Mouse (Mus musculus): ENCODE data around the gene Ifi206.
"Not testable (repeated sequence)": the region's sequence is repeated elsewhere in the genome, so short reads cannot be mapped to it uniquely, and the experiment has no call there.

Gene Ifi206

DNA sequence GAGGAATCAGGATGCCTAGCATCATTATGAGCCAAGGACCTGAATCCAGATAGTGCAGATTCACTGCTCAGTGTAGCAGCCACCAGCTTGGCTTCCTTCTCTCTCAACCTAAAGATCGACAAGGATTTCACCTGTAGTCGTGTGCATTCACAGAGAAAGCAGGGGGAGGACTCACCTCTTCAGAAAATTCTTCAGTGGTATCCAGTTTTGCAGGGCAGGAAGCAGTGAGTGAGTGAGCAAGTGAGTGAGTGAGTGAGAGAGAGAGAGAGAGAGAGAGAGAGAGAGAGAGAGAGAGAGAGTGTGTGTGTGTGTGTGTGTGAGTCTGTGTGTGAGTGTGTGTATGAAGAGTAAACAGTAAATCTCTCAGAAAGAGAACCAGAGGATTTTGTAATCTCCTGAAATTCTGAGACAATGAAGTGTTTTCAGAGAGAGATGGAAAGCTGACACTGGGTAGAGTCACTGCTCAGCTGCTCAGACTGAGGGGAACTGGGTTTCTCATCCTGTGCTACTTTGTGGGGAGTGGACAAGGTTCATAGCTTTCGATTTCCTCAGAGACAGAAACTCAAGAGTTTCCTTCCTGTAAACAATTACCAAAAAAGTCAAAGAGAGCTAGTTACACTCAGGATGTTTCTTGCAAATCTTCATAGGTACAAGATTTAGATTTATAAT lies at the start of gene Ifi206:
Gene Ifi206 (minus strand): TSS at position 230 of the 669 bp plus-strand sequence.
- DNase-seq: peak; percentile 36

DNA sequence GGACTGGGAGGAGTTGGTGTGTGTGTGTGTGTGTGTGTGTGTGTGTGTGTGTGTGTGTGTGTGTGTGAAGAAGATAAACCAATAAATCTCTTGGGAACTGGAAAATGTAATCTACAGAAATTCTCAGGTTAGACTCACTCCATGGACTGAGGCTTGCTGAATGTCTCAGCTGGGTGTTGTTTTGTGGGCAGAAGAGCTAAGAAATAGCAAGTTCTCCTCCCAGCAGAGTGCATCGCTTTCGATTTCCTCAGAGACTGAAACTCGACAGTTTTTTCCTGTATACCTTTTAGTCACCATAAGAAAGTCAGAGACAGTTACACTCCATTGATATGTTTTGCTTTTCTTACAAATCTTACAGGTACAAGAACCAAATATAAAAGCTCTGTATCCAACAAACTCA lies 45.0 kb upstream of the Ifi206 start, which contains the start of gene Ifi214:
Gene Ifi214 (minus strand): TSS at position 167 of the 400 bp plus-strand sequence.
- DNase-seq: not testable (repeated sequence)

DNA sequence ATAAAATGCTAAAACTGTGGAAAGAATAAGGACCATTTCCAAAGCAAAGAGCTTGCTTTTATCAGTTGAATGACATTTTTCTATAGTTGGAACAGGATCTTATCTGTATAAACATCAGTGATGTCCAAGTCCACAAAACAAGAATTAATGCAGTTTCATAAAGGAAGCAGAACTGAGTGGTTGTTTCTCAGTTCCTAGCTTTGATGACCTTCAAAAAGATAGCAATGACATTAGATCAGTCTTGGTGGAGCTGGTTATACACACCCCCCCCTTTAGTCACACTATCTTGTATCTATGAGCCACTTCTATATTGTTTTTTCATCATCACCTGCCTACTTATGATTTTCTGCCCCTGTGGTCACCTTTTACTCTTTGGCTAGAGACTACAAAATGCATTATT lies 30.6 kb upstream of the Ifi206 start:
- DNase-seq: no peak

DNA sequence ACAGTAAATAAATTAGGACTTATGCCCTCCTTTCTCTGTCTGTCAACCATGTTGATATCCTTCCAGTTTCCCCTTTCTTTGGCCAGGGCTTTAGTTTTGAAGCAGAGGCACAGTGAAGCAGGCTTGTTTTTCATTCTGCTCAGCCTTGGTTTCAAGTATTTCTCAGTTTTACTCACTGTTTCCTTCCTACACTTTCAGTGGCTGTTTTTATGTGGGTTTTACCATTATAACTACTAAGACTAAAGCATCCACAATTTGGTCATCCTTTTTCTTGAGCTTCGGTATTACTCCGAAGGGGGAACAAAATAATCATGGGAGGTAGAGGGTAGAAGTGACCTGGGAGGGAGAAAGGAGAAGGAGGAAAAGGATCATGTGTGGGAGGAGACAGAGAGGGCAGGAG lies 19.8 kb upstream of the Ifi206 start:
- not testable (repeated sequence) for DNase-seq

DNA sequence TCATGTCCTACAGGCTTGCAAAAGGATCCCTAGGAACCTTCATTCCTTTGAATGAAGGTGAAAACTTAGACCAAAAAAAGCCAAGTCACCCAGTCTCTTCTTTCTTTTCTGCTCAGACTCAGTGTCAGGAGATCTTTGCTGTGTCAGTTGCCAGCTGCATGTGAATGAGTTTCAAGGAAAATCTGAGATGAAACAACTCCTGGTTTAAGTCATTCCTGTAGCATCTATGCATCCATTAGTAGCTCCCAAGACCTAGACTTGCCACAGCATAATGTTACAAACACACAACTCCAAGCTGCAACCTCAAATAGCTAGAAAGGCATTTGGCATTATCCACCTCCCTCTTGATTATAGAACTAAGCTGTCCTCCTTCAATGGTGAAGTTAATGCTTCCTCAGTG lies 642 bp upstream of the Ifi206 start:
- DNase-seq: not testable (repeated sequence)

DNA sequence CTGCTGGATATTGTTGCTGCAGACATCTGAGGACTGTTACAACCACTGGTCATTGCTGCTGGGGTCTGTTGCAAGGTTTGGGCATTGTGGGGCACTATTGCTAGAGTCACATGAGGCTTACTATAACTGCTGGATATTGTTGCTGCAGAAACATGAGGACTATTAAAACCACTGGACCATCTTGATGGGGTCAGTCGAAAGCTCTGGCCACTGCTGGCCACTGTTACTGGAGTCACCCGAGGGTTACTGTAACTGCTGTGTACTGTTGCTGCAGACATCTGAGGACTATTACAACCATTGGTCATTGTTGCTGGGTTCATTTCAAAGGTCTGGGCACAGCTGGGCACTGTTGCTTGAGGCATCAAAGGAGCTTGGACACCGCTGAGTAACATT lies 9.7 kb downstream of the Ifi206 start:
- not testable (repeated sequence) for DNase-seq

DNA sequence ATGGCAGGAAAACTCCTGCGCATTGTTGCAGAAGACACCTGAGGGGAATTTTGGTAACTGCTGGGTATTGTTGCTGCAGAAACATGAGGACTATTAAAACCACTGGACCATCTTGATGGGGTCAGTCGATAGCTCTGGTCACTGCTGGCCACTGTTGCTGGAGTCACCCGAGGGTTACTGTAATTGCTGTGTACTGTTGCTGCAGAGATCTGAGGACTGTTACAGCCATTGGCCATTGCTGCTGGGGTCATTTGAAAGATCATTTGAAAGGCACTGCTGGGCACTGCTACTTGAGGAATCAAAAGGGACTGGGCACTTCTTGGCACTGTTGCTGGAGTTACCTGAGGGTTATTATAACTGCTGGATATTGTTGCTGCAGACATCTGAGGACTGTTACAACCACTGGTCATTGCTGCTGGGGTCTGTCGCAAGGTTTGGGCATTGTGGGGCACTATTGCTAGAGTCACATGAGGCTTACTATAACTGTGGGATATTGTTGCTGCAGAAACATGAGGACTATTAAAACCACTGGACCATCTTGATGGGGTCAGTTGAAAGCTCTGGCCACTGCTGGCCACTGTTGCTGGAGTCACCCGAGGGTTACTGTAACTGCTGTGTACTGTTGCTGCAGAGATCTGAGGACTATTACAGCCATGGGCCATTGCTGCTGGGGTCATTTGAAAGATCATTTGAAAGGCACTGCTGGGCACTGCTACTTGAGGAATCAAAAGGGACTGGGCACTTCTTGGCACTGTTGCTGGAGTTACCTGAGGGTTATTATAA lies 10.3 kb downstream of the Ifi206 start:
- not testable (repeated sequence) for DNase-seq

DNA sequence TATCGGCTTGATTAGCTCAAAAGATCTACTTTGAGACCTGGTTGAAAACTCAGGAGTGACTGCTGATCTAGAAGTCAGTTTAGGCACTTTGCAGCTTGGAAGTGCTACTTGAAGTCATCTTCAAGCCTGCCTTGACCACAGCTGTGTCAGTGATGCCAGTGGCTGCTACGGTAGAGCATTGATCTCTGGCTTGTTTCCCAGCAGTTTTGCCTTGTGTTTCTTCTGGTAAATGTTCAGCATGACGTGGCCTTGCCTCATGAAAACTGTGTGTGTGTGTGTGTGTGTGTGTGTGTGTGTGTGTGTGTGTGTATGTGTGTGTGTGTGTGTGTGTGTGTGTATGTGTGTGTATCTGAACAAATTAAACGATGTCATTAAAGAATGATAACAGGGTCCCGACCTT lies 34.1 kb downstream of the Ifi206 start:
- no peak for DNase-seq

DNA sequence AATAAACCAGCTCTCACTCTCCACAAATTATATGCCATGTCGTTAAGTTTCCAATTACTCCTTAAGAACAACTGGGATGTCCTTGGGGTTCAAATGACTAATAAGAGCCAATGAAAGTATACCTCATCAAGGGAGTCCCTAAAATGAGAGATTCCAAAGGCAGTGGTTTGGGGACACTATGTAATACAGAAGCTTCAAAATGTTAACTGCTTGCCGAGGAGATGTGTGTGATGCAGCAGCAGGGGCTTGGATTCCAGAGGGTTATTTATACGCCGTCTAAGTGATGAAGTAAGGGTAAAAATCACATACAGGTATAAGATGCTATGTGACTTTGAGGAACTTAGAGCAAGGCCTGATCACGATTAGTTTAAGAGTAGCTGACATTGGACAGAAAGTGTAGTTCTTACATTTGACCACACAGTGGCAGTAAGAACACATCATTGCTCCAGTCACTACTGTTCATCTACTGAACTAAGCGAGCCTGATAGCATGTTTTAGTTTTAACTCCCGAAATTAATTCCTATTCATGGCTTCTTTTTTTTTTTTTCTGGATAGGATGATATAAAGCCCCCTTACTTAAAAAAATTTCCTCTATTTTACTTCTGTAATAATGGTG lies 34.6 kb downstream of the Ifi206 start:
- DNase-seq: peak; percentile 40

DNA sequence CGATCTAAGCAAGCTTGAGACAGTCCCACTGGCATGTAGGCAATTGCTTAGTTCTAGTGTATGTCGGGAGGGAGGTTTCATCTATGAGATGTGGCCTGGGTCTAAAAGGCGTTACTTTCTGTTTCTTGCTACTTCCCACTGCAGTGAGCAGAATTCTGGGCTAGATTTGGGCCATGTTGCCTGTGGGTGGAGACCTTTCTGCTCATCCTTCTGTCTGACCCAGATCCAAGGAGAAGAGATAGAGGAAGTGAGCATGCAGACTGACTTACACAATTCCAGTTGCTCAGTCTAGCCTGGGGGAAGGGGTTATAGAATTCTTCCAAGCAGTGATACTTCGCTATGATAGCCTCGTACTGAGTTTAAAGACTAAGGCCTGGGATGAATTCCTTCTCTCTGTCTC lies 39.2 kb downstream of the Ifi206 start:
- DNase-seq: no peak

DNA sequence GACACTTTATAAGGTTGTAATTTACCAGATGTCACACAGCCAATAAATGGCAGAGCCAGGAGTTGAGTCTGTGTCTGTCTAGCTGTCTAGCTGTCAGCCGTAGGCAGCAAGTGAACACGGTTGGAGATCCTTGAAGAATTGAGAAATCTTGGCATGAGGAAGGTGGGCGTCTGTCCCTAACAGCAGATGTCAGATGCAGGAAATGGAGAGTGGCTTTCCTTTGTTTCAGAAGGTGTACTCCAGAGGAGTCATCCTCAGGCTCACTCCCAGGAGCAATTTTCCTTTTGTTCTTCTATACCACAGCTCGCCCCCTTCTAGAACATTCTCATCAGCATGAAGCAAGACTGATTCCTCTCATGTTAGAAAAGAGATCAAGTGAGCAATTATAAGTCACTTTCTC lies 40.2 kb downstream of the Ifi206 start:
- no peak for DNase-seq

DNA sequence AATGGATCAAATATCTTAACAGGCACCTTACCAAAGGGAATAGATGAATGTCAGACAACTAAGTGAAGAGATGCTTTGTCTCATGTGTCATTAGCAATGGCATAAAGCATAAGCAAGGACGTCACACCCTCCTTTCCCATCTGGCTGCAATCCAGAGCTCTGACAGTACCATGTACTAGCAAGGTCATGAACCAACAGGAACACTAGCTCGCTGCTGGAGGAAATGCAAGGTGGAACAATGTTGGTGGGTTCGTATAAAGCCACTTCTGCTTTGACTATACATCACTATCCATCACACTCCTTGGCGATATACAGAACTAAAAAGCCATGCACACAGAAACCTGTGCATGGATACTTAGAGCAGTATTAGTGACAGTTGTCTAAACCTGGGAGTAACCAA lies 43.8 kb downstream of the Ifi206 start:
- DNase-seq: no peak

DNA sequence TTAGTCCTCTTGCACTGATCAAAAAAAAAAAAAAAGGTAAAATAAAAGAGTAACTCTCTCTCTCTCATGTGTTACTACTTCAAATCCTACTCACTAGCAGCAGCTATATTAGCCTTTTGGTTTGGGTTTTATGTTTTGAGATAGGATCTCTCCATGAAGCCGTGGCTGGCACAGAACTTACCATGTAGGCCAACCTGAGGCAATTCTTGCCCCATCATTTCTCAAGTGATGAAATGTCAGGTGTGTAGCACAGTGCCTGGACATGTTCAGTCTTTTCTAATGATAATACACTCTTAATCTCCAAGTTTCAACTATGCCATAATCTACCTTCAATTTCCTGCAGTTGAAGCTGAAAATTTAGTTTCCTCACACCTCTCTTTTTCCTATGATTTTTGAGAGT lies 47.8 kb downstream of the Ifi206 start:
- DNase-seq: no peak

DNA sequence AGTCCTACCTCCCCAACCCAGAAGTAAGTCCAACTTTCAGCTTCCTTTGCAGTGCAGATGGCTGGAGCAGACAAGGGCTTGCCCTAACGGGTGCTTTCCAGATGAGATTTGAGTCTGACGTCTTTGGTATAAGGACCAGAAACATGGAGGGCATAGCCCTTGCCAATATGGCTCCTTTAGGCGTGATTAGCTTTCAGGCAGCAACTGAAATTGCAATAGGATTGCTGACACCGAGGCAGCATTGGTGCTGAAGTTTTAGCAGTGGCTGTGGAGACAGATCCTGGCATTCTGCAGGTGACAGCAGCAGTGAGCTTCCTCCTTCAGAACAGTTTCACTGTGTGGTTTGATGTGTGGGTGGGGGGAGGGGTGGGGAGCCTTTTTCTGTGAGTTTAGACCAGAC lies 49.6 kb downstream of the Ifi206 start:
- peak; percentile 56 for DNase-seq

DNA sequence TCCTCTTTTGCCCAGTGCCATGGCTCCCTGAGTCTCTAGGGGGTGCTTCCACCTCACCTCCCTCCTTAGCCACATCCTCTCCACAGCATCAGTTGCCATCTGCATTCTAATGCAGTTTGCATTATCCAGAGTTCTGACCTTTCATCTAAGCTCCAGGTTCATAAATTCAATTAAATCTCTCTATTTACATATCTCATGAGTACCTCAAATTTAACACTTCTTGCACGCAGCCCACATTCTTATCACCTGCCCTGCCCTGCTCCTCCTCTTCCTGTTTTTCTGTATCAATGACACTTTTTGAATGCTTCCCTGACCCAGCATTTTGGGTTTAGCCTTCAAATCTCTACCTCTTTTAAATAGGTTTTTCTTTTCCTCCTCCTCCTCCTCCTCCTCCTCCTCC lies 50.2 kb downstream of the Ifi206 start:
- DNase-seq: peak; percentile 31

DNA sequence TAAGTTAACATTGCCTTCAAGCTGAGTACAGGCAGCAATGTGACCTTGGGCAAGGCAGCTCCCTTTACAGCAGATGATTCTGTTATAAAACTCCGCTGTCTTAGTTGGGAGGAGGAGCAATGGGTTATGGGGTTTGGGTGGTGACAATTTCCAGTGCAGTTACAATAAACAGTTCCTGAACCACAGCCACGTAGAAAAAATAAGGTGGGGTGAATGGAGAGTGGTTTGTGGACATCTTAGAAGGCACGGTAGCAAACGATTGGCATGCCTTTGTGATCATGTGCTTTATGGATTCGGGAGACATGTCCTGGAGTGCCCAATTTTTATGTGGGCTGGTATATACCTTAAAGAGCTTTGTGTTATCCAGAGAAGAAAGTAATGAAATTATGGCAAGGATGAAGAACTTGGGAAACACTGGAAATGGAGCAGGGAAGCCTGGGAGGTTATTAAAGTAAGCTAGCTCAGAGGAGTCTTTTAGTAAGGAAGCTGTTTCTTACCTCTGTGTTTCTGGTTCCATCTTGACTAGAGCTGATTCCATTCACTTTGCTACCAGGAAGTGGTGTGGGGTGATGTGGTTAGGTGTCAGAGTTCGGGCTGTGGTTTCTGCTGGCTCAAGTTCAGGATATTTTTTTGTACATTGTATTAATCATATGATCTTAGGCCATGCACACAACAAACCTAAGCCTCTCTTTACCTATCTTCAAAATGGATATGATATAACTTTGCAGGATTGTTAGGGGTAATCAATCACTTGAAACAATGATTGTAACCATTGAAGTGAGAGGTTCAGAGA lies 53.5 kb downstream of the Ifi206 start:
- peak; percentile 35 for DNase-seq

DNA sequence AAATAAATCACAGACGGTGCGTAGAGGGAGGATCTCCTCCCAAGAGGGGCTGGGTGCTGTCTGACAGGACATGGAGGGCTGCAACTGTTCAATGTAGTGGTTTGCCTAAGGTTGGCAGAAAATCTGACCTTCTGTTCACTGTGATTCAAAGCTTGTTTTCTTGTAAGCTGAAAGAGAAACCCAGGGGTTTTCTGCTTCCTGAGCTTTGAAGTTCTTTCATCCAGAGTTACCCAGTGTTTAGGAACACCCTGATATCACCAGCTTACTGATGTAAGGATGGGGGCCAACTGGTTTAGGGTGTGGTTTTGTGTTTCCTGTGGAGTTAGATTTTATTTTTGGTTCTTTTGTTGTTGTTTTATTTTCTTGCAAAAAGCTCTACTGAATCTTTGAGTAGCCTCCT lies 58.4 kb downstream of the Ifi206 start:
- peak; percentile 7 for DNase-seq

DNA sequence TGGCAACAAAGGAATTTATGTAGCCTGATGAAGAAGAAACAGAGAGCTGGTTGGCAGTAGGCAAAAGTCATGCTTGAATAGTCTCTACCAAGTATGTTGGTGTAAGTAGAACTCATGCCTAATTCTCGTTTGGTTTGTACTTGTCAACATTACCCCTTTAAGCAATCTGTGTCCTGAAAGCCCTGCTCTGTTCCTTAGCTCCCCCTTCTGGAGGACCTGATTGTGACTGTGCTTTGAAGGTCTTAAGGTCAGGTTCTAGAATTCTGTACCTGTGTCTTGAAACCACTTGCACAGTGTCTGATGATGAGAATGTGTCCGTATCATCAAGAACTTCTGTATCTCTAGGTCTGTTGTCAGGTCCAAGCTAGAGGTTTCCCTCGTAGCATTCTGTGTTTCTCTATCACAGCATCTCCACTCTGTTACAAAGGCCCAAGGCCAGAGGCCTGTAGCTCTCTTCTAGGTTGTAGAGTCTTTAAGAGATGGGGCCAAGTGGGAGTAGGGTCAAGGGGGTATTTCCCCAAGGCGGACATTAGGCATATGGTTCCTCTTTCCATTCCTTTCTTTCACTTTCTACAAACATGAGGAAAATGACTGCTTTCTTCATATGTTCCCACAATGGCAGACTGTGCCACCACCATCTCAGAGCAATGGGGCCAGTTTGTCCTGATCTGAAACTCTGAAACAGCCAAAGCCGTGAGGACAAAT lies 60.7 kb downstream of the Ifi206 start:
- DNase-seq: peak; percentile 20

DNA sequence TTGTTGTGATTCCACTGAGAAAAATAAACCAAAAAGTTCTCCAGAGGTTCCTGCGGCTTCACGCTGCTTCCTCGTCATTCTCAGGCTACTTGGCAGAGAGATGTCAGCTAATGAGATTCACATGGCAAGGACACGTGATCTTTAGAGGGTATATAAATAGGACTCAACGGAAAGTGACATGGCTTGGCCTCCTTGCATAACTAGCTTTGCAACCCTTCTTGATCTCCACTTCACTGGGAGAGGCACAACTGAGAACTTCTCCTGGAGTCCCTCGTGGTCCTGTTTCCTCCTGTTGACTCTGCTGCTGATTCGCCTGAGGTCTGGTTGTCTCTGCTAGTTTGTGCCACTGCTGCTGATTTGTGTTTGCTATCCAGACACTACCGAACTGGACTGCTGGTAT lies 63.5 kb downstream of the Ifi206 start:
- DNase-seq: no peak

DNA sequence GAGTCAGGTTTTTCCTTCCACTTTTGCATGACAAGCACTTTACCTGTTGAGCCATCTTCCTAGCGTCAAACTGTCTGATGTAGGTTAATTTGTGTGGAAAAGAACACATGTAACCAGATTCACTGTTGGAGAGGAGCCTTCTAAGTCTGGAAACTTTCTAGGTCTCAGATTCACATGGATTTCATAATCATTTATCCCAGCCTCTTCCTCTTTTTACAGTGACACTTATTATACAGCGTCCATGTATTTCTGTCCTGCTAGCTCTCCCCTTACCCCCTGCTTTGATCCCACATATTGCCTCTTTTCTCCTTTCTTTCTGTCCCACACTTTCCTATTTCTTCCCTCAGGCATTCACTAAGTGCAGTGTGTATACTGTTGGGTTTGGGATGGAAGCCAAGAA lies 64.5 kb downstream of the Ifi206 start:
- no peak for DNase-seq

DNA sequence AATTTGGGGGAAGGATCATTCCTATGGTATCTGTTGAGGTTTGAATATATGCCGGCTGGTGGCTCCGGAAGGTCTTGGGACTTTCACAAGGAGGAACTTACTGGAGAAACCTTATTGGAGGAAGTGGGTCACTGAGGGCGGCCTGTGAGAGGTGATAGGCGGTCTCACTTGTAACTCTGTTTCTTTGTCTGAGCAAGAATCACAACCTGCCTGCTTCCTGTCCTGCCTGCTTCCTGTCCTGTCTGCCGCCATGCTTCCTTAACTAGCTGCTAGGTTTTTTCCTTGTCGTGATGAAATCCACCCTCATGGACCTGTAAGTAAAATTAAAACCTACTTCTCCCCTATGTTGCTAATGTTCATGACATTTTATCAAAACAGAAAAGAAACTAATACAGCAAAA lies 70.5 kb downstream of the Ifi206 start:
- peak; percentile 23 for DNase-seq

DNA sequence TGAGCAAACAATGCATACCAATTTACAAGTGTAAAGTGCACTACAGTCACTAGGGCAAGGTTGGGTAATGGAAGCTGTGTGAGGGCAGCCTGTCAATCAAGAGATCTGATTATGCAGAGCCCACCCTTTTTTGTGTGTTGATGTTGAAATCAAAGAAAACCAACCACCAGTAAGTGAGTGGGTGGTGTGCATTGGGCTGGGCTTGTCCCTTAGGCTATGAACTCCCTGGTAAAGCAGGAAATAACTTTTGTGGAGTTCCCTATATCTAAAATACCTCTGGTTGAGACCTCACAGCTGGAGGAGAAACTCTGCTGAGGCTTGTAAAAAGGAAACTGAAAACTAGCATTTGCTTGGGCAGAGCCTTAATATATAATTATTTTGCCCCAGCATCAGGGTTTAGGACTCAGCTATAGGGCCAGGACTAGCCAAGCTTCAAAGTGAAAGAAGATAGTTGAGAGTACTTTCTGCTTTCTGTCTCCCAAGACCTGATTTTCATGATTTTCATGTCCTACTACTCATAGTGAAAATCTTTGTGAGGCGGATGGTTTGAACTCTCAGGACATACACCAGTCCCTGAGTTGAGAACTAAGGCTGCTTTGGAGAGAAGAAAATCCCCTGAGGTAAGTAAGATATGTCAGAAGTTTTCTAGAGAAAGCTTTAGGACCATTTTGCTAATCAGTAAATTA lies 71.8 kb downstream of the Ifi206 start:
- DNase-seq: no peak
